Mouse (Mus musculus) frontal cortex, postnatal 14 days (tissue): ENCODE measurements at regions not wholly inside any gene's neighbourhood (a gene's known extent, or its start where the extent isn't known, plus 50 kb on each side); places are given as distances from the start of the nearest gene placed in this dataset.

Source experiments
- DNase-seq, 2 experiments: peaks; one replicate each; pipeline ENCODE4 v3.0.0; 2022; ENCODE audit warnings: low spot score in 2 of 2

GRCm38 (mm10) chr1:90668787-90669186 is 66.0 kb downstream of the Cops8 start:
- no peak for DNase-seq

- DNase-seq, result no peak
These were observed 66.5 kb downstream of the Cops8 start for GRCm38 (mm10) chr1:90669237-90669636.

GRCm38 (mm10) chr1:90670346-90670745 is 67.6 kb downstream of the Cops8 start:
- no peak for DNase-seq

- no peak for DNase-seq
These were observed 71.0 kb downstream of the Cops8 start for GRCm38 (mm10) chr1:90673751-90674150.

GRCm38 (mm10) chr1:90676192-90677006 is 73.6 kb downstream of the Cops8 start:
- no peak for DNase-seq

GRCm38 (mm10) chr1:90677188-90677587 is 74.4 kb downstream of the Cops8 start:
- DNase-seq, result no peak

- DNase-seq, result no peak
These were observed 74.9 kb downstream of the Cops8 start for GRCm38 (mm10) chr1:90677651-90678201.

- DNase-seq, result no peak
These were observed 75.6 kb downstream of the Cops8 start for GRCm38 (mm10) chr1:90678416-90678815.

- no peak for DNase-seq
These were observed 85.3 kb downstream of the Cops8 start for GRCm38 (mm10) chr1:90688086-90688485.

- peak; percentile 28 to 29 for DNase-seq
These were observed 87.9 kb downstream of the Cops8 start for GRCm38 (mm10) chr1:90690591-90691116.

GRCm38 (mm10) chr1:90691157-90691594 is 88.4 kb downstream of the Cops8 start:
- peak; percentile 10 to 37 for DNase-seq

- no peak for DNase-seq
These were observed 90.1 kb downstream of the Cops8 start for GRCm38 (mm10) chr1:90692851-90693250.

GRCm38 (mm10) chr1:90694761-90695160 is 92.0 kb downstream of the Cops8 start:
- DNase-seq, result no peak

- no peak for DNase-seq
These were observed 92.5 kb downstream of the Cops8 start for GRCm38 (mm10) chr1:90695166-90695749.

GRCm38 (mm10) chr1:90696000-90696399 is 93.2 kb downstream of the Cops8 start:
- DNase-seq, result no peak

- no peak for DNase-seq
These were observed 94.3 kb downstream of the Cops8 start for GRCm38 (mm10) chr1:90697056-90697596.

GRCm38 (mm10) chr1:90698618-90699017 is 95.8 kb downstream of the Cops8 start:
- no peak for DNase-seq

- no peak for DNase-seq
These were observed 99.0 kb downstream of the Cops8 start for GRCm38 (mm10) chr1:90701756-90702155.

- DNase-seq, result no peak
These were observed 103.6 kb downstream of the Cops8 start for GRCm38 (mm10) chr1:90706391-90706790.

- DNase-seq, result no peak
These were observed 107.0 kb downstream of the Cops8 start for GRCm38 (mm10) chr1:90709761-90710160.

- DNase-seq, result no peak
These were observed 107.8 kb downstream of the Cops8 start for GRCm38 (mm10) chr1:90710566-90710965.

GRCm38 (mm10) chr1:90711103-90711502 is 108.3 kb downstream of the Cops8 start:
- no peak for DNase-seq
